Mouse (Mus musculus) G1E (cell line): ENCODE results near the gene Cadm1.

Experiments used
- CTCF ChIP-seq: IDR thresholded peaks from 2 replicates; pipeline ENCODE4 v1.5.1; 2012; ENCODE audit warnings: low read depth, low read length, inconsistent platforms, mixed read lengths
- GATA1 ChIP-seq: IDR thresholded peaks from 2 replicates; pipeline ENCODE4 v1.6.1; 2012; ENCODE audit warnings: borderline replicate concordance, low read length, inconsistent platforms, mixed read lengths
- GATA2 ChIP-seq: IDR thresholded peaks from 2 replicates; pipeline ENCODE4 v1.6.1; 2012; ENCODE audit warnings: low read depth, low read length, inconsistent platforms, borderline replicate concordance
- POLR2AphosphoS5 ChIP-seq: IDR thresholded peaks from 2 replicates; pipeline ENCODE4 v1.6.1; 2012; ENCODE audit warnings: low read depth, low read length, inconsistent platforms; ENCODE audit not compliant: insufficient replicate concordance

DNA sequence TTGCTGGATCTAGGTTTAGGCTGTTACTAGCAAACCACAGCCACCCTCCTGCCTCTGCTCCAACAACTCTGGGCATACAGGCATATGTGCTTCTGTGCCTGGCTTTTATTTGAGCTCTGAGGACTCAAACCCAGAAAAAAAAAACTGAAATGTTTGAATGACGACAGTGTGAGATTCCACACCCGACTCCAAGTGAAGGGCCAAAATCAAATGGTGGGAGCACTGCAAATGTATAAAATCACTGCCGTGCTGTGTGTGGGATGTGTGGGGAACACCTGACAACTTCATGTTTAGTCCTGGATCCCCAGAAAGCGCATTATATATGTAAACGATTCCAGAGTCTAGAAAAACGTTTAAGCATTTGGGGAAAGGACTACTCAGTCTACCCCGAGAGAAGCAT is 373.7 kb downstream of the Cadm1 start:
- TF ChIP-seq GATA1: no peak
- TF ChIP-seq CTCF: no peak
- TF ChIP-seq POLR2AphosphoS5: no peak
- TF ChIP-seq GATA2: no peak
